9 mouse cellular contexts compared by ENCODE assay signal in the genomic region with DNA sequence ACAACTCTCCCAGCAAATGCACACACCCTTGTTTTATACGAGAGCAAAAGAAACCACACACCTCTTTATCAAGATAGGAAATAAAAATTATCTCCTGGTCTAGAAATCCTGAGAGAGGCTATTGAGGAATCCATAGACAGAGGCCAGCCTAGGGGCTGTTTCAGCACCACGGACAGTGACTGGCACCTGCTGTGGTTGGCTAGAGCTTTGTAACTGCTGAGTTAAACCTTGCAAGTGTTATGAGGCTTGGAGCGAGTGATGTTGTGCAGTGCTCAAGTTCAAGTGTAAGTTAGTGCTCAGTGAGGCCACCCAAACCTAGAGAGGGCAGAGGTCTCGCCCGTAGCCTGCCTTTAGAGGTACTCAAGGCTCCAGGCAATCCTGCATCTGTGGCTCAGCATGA. TPM values are rescaled to one million over a fixed set of nuclear protein-coding genes. Genes with fewer than 3 reads are reported as not detected.
A peak's percentile ranks its signal among the peaks of the same experiment; 100 is the strongest.
DNase-seq lines count a peak whose midpoint lies in the region; ATAC-seq and TF ChIP-seq lines count a peak whose summit lies in the region.
"Had no signal": no experiment of that assay in that cellular context is flagged by ENCODE, and none has a peak within 500 bp of the region (broad histone marks: within the 10 kb centered on the region; RNA-seq: fewer than 3 reads in every experiment).

No protein-coding gene starts in this region.

- no peak for ATAC-seq in hindbrain, embryonic 14.5 days (ENCODE audit: low FRiP score)
- no peak for ATAC-seq in hindbrain, embryonic 12.5 days (ENCODE audit: low FRiP score)
- ATAC-seq in common myeloid progenitor, adult 5-6 weeks (replicated peaks; ENCODE audit: low read depth, poor library complexity, severe bottlenecking): peak; percentile 84
- ATAC-seq in liver, embryonic 11.5 days (replicated peaks; ENCODE audit: low FRiP score): no peak

- H3K4me2 ChIP-seq in hindbrain, embryonic 14.5 days (replicated peaks): no peak overlapping the region
- H3K4me2 ChIP-seq in hindbrain, embryonic 12.5 days (replicated peaks): no peak overlapping the region
- H3K4me2 ChIP-seq in liver, embryonic 11.5 days: no peak overlapping the region
- H3K4me2 ChIP-seq: lung, embryonic 15.5 days had no signal

- no peak for TF ChIP-seq POLR2A in MEL (IDR thresholded peaks at IDR 0.05; ENCODE audit: control insufficient read depth in 1 of 2, insufficient read depth in 1 of 2, low read depth in 1 of 2, low read length in 2 of 2, poor library complexity in 1 of 2)

- TF ChIP-seq RAD21 in MEL (IDR thresholded peaks at IDR 0.05; ENCODE audit: low read depth, low read length): no peak

- H3K4me1 ChIP-seq in hindbrain, embryonic 14.5 days (replicated peaks; ENCODE audit: control insufficient read depth, insufficient read depth, low read length): peaks cover 17% of the 10 kb centered on the region
- H3K4me1 ChIP-seq in hindbrain, embryonic 12.5 days: peaks cover 26% of the 10 kb centered on the region
- no peaks in the 10 kb centered on the region for H3K4me1 ChIP-seq in MEL (ENCODE audit: control insufficient read depth in 1 of 2, insufficient read depth in 2 of 2, low read length in 2 of 2)
- no peaks in the 10 kb centered on the region for H3K4me1 ChIP-seq in liver, embryonic 11.5 days (replicated peaks; ENCODE audit: control insufficient read depth, insufficient read depth, low read length)
- H3K4me1 ChIP-seq: lung, embryonic 15.5 days had no signal

- 31% methylated on average over 5 of the region's 5 CpGs for WGBS in hindbrain, embryonic 14.5 days
- 28% methylated on average over 5 of the region's 5 CpGs for WGBS in hindbrain, embryonic 12.5 days
- 22% methylated on average over 5 of the region's 5 CpGs for WGBS in liver, embryonic 11.5 days

- TF ChIP-seq EP300 in MEL (IDR thresholded peaks at IDR 0.05; ENCODE audit: low read depth in 1 of 2, low read length in 2 of 2): no peak

- no peaks in the 10 kb centered on the region for H3K79me2 ChIP-seq in MEL (ENCODE audit: control insufficient read depth, insufficient read depth, low read length, poor library complexity)

- no peak overlapping the region for H3K4me3 ChIP-seq in hindbrain, embryonic 14.5 days (replicated peaks; ENCODE audit: low read length)
- no peak overlapping the region for H3K4me3 ChIP-seq in hindbrain, embryonic 12.5 days
- no peak overlapping the region for H3K4me3 ChIP-seq in MEL (ENCODE audit: control insufficient read depth in 1 of 2, insufficient read depth in 1 of 2, low read depth in 2 of 2, low read length in 2 of 2)
- no peak overlapping the region for H3K4me3 ChIP-seq in liver, embryonic 11.5 days (ENCODE audit: low read depth, low read length)
- H3K4me3 ChIP-seq: lung, embryonic 15.5 days had no signal

- no peaks in the 10 kb centered on the region for H3K27me3 ChIP-seq in hindbrain, embryonic 14.5 days (ENCODE audit: control insufficient read depth, insufficient read depth, low read length)
- 0 out of 2 replicates have a peak, but pooled peaks cover 4% of the 10 kb centered on the region for H3K27me3 ChIP-seq in hindbrain, embryonic 12.5 days
- no peaks in the 10 kb centered on the region for H3K27me3 ChIP-seq in MEL (ENCODE audit: control insufficient read depth in 1 of 2, insufficient read depth in 2 of 2, low read length in 2 of 2)
- H3K27me3 ChIP-seq in liver, embryonic 11.5 days (replicated peaks; ENCODE audit: control insufficient read depth, insufficient read depth, low read length): peaks cover 10% of the 10 kb centered on the region

- H3K36me3 ChIP-seq in hindbrain, embryonic 14.5 days (replicated peaks; ENCODE audit: control insufficient read depth, insufficient read depth): no peaks in the 10 kb centered on the region
- no peaks in the 10 kb centered on the region for H3K36me3 ChIP-seq in hindbrain, embryonic 12.5 days
- H3K36me3 ChIP-seq in MEL (ENCODE audit: control insufficient read depth in 1 of 2, insufficient read depth in 2 of 2, low read length in 2 of 2): no peaks in the 10 kb centered on the region
- no peaks in the 10 kb centered on the region for H3K36me3 ChIP-seq in liver, embryonic 11.5 days (ENCODE audit: control insufficient read depth, insufficient read depth, low read length)
- H3K36me3 ChIP-seq: lung, embryonic 15.5 days had no signal

- no peak overlapping the region for H3K9ac ChIP-seq in hindbrain, embryonic 14.5 days
- no peak overlapping the region for H3K9ac ChIP-seq in hindbrain, embryonic 12.5 days
- H3K9ac ChIP-seq in MEL (ENCODE audit: control insufficient read depth, low read depth, low read length, poor library complexity, severe bottlenecking): no peak overlapping the region
- H3K9ac ChIP-seq in liver, embryonic 11.5 days (ENCODE audit: low read depth, low read length): no peak overlapping the region
- H3K9ac ChIP-seq: lung, embryonic 15.5 days had no signal

- no peak for TF ChIP-seq CTCF in MEL (IDR thresholded peaks at IDR 0.05 in 2 of 3, conservative IDR thresholded peaks at IDR 0.05 in 1 of 3; ENCODE audit: control insufficient read depth in 1 of 3, insufficient read depth in 1 of 3, low read depth in 2 of 3, low read length in 3 of 3, poor library complexity in 1 of 3, severe bottlenecking in 1 of 3)

- DNase-seq in hindbrain, embryonic 14.5 days (ENCODE audit: low spot score): peak; percentile 55
- DNase-seq in MEL (ENCODE audit: low read depth, low spot score): peak; percentile 60
- DNase-seq in liver, embryonic 11.5 days (ENCODE audit: low spot score): peak; percentile 47
- DNase-seq in spleen, adult 12 weeks (ENCODE audit: low spot score): no peak
- DNase-seq in left cerebral cortex, adult 9 months (ENCODE audit: low spot score in 2 of 2): no peak
- DNase-seq in layer of hippocampus, adult 8-10 months (ENCODE audit: low spot score in 2 of 2): no peak

- no peaks in the 10 kb centered on the region for H3K9me3 ChIP-seq in hindbrain, embryonic 14.5 days (ENCODE audit: control insufficient read depth, low read length)
- H3K9me3 ChIP-seq in hindbrain, embryonic 12.5 days (replicated peaks): no peaks in the 10 kb centered on the region
- H3K9me3 ChIP-seq in MEL (replicated peaks; ENCODE audit: insufficient read depth, low read length): no peaks in the 10 kb centered on the region
- no peaks in the 10 kb centered on the region for H3K9me3 ChIP-seq in liver, embryonic 11.5 days (ENCODE audit: control insufficient read depth, low read length)
- H3K9me3 ChIP-seq: lung, embryonic 15.5 days had no signal

- H3K27ac ChIP-seq in hindbrain, embryonic 14.5 days: no peak overlapping the region
- H3K27ac ChIP-seq in hindbrain, embryonic 12.5 days: no peak overlapping the region
- no peak overlapping the region for H3K27ac ChIP-seq in MEL (ENCODE audit: control insufficient read depth, low read depth, low read length)
- no peak overlapping the region for H3K27ac ChIP-seq in liver, embryonic 11.5 days (ENCODE audit: low read depth, low read length)
- H3K27ac ChIP-seq: lung, embryonic 15.5 days had no signal

TF ChIP-seq in MEL, 35 proteins besides CTCF, POLR2A, EP300 and RAD21:
- TF ChIP-seq SIN3A (IDR thresholded peaks at IDR 0.05; ENCODE audit: low read length) (0 out of 2 replicates have a peak, but pooled peaks have one; percentile 36), GATA1 (IDR thresholded peaks at IDR 0.05; ENCODE audit: low read depth, low read length) (no peak), MXI1 (IDR thresholded peaks at IDR 0.05; ENCODE audit: low read depth, low read length) (no peak), POLR2AphosphoS2 (IDR thresholded peaks at IDR 0.05; ENCODE audit: low read length) (no peak), USF1 (IDR thresholded peaks at IDR 0.05; ENCODE audit: low read depth, low read length) (no peak), MAZ (IDR thresholded peaks at IDR 0.05; ENCODE audit: low read depth, low read length) (no peak), BHLHE40 (IDR thresholded peaks at IDR 0.05; ENCODE audit: borderline replicate concordance, low read depth, low read length) (no peak)

RNA-seq across cellular contexts. Expression of a gene that starts 5.6 kb away (rescaled TPM):
- 16.6 and 16.9 TPM in 2 replicates for polyA plus RNA-seq in hindbrain, embryonic 14.5 days (2014; fragmentation: Nextera tagmentation; extraction: Ambion mirVana)
- 13.2 and 14.7 TPM in 2 replicates for polyA plus RNA-seq in hindbrain, embryonic 12.5 days (2016; fragmentation: Nextera tagmentation; extraction: Ambion mirVana)
- not detected in 2 replicates for total RNA-seq in MEL (2012; rRNA removed)
- not detected for polyA plus RNA-seq in MEL (2012; ENCODE audit: insufficient read depth in 1 of 2, insufficient read length in 2 of 2, low read depth in 1 of 2, low replicate concordance in 2 of 2, missing spikeins in 1 of 2)
- not detected in 2 replicates for total RNA-seq in common myeloid progenitor, adult 5-6 weeks (2017)
- 0.04 TPM in 1 of 2 replicates, not detected in the other for polyA plus RNA-seq in liver, embryonic 11.5 days (2014; fragmentation: Nextera tagmentation; extraction: Ambion mirVana)
- 10 to 100 TPM; 27.2 to 39.2 (median 31.9) TPM for total RNA-seq in layer of hippocampus, adult 8-10 months (2022)

Comparison
In these comparisons a context has a peak if more than half of its experiments do, and no peak if none do; other contexts are left out.
1. DNase-seq: peak in hindbrain, embryonic 14.5 days (single experiment), MEL (single experiment) and liver, embryonic 11.5 days (single experiment); none in spleen, adult 12 weeks (single experiment), left cerebral cortex, adult 9 months (0 of 2) and layer of hippocampus, adult 8-10 months (0 of 2).
2. RNA of a gene that starts 5.6 kb away (polyA plus RNA-seq): 16.6 to 16.9 TPM in hindbrain, embryonic 14.5 days and 13.2 to 14.7 TPM in hindbrain, embryonic 12.5 days; not detected in MEL and 0.04 TPM in liver, embryonic 11.5 days; every median in the first group is over 10 times any median in the second.